Mouse (Mus musculus) ES-CJ7 (cell line): Measurements from ENCODE around the gene Xpo6.

Experiments used
- DNase-seq: peaks from one replicate; pipeline ENCODE4 v3.0.0; 2011; ENCODE audit warnings: low read depth, low spot score

Xpo6 gene

GRCm38 (mm10) chr7:126127673-126128072 lies 72.6 kb downstream of the Xpo6 start:
- no peak for DNase-seq

GRCm38 (mm10) chr7:126126502-126126901 lies 73.8 kb downstream of the Xpo6 start:
- no peak for DNase-seq

- no peak for DNase-seq
Observed at GRCm38 (mm10) chr7:126121533-126121932, 78.8 kb downstream of the Xpo6 start.

GRCm38 (mm10) chr7:126119819-126120218 lies 80.5 kb downstream of the Xpo6 start:
- no peak for DNase-seq

- DNase-seq, result no peak
Observed at GRCm38 (mm10) chr7:126113263-126113662, 87.0 kb downstream of the Xpo6 start.

GRCm38 (mm10) chr7:126111230-126111629 lies 89.1 kb downstream of the Xpo6 start:
- no peak for DNase-seq

- no peak for DNase-seq
Observed at GRCm38 (mm10) chr7:126109898-126110297, 90.4 kb downstream of the Xpo6 start.

GRCm38 (mm10) chr7:126100440-126100839 lies 99.9 kb downstream of the Xpo6 start:
- no peak for DNase-seq

- no peak for DNase-seq
Observed at GRCm38 (mm10) chr7:126099835-126100234, 100.5 kb downstream of the Xpo6 start.

- DNase-seq, result no peak
Observed at GRCm38 (mm10) chr7:126099163-126099775, 101.0 kb downstream of the Xpo6 start.

GRCm38 (mm10) chr7:126097219-126097915 lies 102.9 kb downstream of the Xpo6 start:
- DNase-seq, result no peak

- DNase-seq, result no peak
Observed at GRCm38 (mm10) chr7:126096596-126096995, 103.7 kb downstream of the Xpo6 start.

GRCm38 (mm10) chr7:126094738-126095137 lies 105.6 kb downstream of the Xpo6 start:
- no peak for DNase-seq

GRCm38 (mm10) chr7:126093162-126093561 lies 107.1 kb downstream of the Xpo6 start:
- peak; percentile 28 for DNase-seq

- DNase-seq, result peak; percentile 76
Observed at GRCm38 (mm10) chr7:126089782-126090181, 110.5 kb downstream of the Xpo6 start.

GRCm38 (mm10) chr7:126088155-126088554 lies 112.1 kb downstream of the Xpo6 start:
- DNase-seq, result no peak

- DNase-seq, result no peak
Observed at GRCm38 (mm10) chr7:126087602-126088001, 112.7 kb downstream of the Xpo6 start.

GRCm38 (mm10) chr7:126086321-126086741 lies 114.0 kb downstream of the Xpo6 start:
- DNase-seq, result no peak

GRCm38 (mm10) chr7:126085154-126085553 lies 115.1 kb downstream of the Xpo6 start:
- DNase-seq, result no peak

GRCm38 (mm10) chr7:126083980-126084348 lies 116.3 kb downstream of the Xpo6 start:
- DNase-seq, result no peak

- no peak for DNase-seq
Observed at GRCm38 (mm10) chr7:126083341-126083979, 116.8 kb downstream of the Xpo6 start.

GRCm38 (mm10) chr7:126082286-126082741 lies 118.0 kb downstream of the Xpo6 start, which contains the start of gene Gsg1l:
Gene Gsg1l, minus strand, starts transcription at chr7:126082411.
- DNase-seq, result peak; percentile 24
